9 mouse cellular contexts compared by ENCODE assay signal in genomic region chr2:151631406-151632158, GRCm38 (mm10). TPM values are rescaled to one million over a fixed set of nuclear protein-coding genes. Genes with fewer than 3 reads are reported as not detected.
DNase-seq lines count a peak whose midpoint lies in the region; ATAC-seq and TF ChIP-seq lines count a peak whose summit lies in the region.
"Had no signal": no experiment of that assay in that cellular context is flagged by ENCODE, and none has a peak within 500 bp of the region (broad histone marks: within the 10 kb centered on the region; RNA-seq: fewer than 3 reads in every experiment).

No protein-coding gene starts in this region.

- no peak for DNase-seq in gastrocnemius, adult 2 months
- DNase-seq in gastrocnemius, postnatal 4 days (ENCODE audit: low spot score in 2 of 2), result no peak
- no peak for DNase-seq in thymus, adult 2 months
- DNase-seq in thymus, postnatal 10 days (ENCODE audit: low spot score in 2 of 2), result no peak
- no peak for DNase-seq in limb, embryonic 14.5 days (ENCODE audit: low spot score)
- DNase-seq in thymus, postnatal 14 days, result no peak

- no peak for ATAC-seq in limb, embryonic 14.5 days (ENCODE audit: low FRiP score, low read depth)
- ATAC-seq in stomach, embryonic 15.5 days (ENCODE audit: insufficient read depth, low FRiP score, low read depth), result no peak
- ATAC-seq in erythroid progenitor cell, adult 5-6 weeks (replicated peaks; ENCODE audit: low FRiP score, poor library complexity, severe bottlenecking), result no peak

- WGBS in thymus, adult 2 months, result 11% methylated on average over 22 of the region's 22 CpGs
- WGBS in limb, embryonic 14.5 days, result 3% methylated on average over 22 of the region's 22 CpGs
- WGBS in stomach, embryonic 15.5 days, result 5% methylated on average over 22 of the region's 22 CpGs

- peak overlapping the region; percentile 95 for H3K4me3 ChIP-seq in gastrocnemius, adult 2 months
- peak overlapping the region; percentile 14 for H3K4me3 ChIP-seq in thymus, adult 2 months (ENCODE audit: control insufficient read depth, insufficient read depth, low read length)
- H3K4me3 ChIP-seq in limb, embryonic 14.5 days (replicated peaks; ENCODE audit: low read length), result peak overlapping the region; percentile 63
- H3K4me3 ChIP-seq in stomach, embryonic 15.5 days (replicated peaks), result peak overlapping the region; percentile 64
- H3K4me3 ChIP-seq: myocyte had no signal

- H3K9me3 ChIP-seq in limb, embryonic 14.5 days (ENCODE audit: control insufficient read depth, low read length), result no peaks in the 10 kb centered on the region
- no peaks in the 10 kb centered on the region for H3K9me3 ChIP-seq in stomach, embryonic 15.5 days

- no peak for TF ChIP-seq CTCF in gastrocnemius, adult 2 months (IDR thresholded peaks at IDR 0.05)
- no peak for TF ChIP-seq CTCF in thymus, adult 2 months (IDR thresholded peaks at IDR 0.05; ENCODE audit: borderline replicate concordance, control insufficient read depth, extremely low read depth, insufficient read depth, low read length, poor library complexity)

- H3K9ac ChIP-seq in limb, embryonic 14.5 days (ENCODE audit: low read depth, low read length, severe bottlenecking), result peak overlapping the region; percentile 68
- peak overlapping the region; percentile 61 for H3K9ac ChIP-seq in stomach, embryonic 15.5 days

- no peaks in the 10 kb centered on the region; the same call in 1 of the 2 replicates for H3K4me1 ChIP-seq in thymus, adult 2 months (replicated peaks; ENCODE audit: control insufficient read depth, insufficient read depth, low read length)
- peaks cover 3% of the 10 kb centered on the region; the same call in 1 of the 2 replicates for H3K4me1 ChIP-seq in limb, embryonic 14.5 days (ENCODE audit: control insufficient read depth, insufficient read depth, low read length)
- peaks cover 8% of the 10 kb centered on the region; the same call in 1 of the 2 replicates for H3K4me1 ChIP-seq in stomach, embryonic 15.5 days

- H3K27ac ChIP-seq in gastrocnemius, adult 2 months, result peak overlapping the region; percentile 91
- H3K27ac ChIP-seq in thymus, adult 2 months (ENCODE audit: control insufficient read depth, insufficient read depth, low read length), result no peak overlapping the region
- no peak overlapping the region for H3K27ac ChIP-seq in limb, embryonic 14.5 days (replicated peaks; ENCODE audit: low read depth, low read length)
- H3K27ac ChIP-seq in stomach, embryonic 15.5 days, result no peak overlapping the region

- intact Hi-C loops in gastrocnemius, adult 2 months (cut with DNase I), result loop anchor here (5.0 kb wide), 1 partner anchor 54 kb away; no protein-coding TSS in a partner anchor

- peak overlapping the region; percentile 97 for H3K4me2 ChIP-seq in limb, embryonic 14.5 days (replicated peaks; ENCODE audit: low read depth, low read length, severe bottlenecking)
- peak overlapping the region; percentile 99 for H3K4me2 ChIP-seq in stomach, embryonic 15.5 days

- TF ChIP-seq POLR2A in thymus, adult 2 months (IDR thresholded peaks at IDR 0.05; ENCODE audit: control insufficient read depth, extremely low read depth, insufficient read depth, low read length, poor library complexity), result no peak
- no peak for TF ChIP-seq POLR2A in limb, embryonic 14.5 days (IDR thresholded peaks at IDR 0.05; ENCODE audit: borderline replicate concordance, extremely low read depth, insufficient read depth, insufficient read length)

- no peaks in the 10 kb centered on the region for H3K36me3 ChIP-seq in thymus, adult 2 months (ENCODE audit: control insufficient read depth, insufficient read depth, low read length)
- H3K36me3 ChIP-seq in limb, embryonic 14.5 days (ENCODE audit: control insufficient read depth, insufficient read depth, low read length), result no peaks in the 10 kb centered on the region
- no peaks in the 10 kb centered on the region for H3K36me3 ChIP-seq in stomach, embryonic 15.5 days

- peaks cover 5% of the 10 kb centered on the region; the same call in 1 of the 2 replicates for H3K27me3 ChIP-seq in thymus, adult 2 months (ENCODE audit: control insufficient read depth, insufficient read depth, low read length)
- H3K27me3 ChIP-seq in limb, embryonic 14.5 days (ENCODE audit: control insufficient read depth, insufficient read depth, low read length), result peaks cover 23% of the 10 kb centered on the region; the same call in 1 of the 2 replicates
- peaks cover 6% of the 10 kb centered on the region; the same call in 1 of the 2 replicates for H3K27me3 ChIP-seq in stomach, embryonic 15.5 days (replicated peaks)

RNA-seq across cellular contexts. Expression of gene Snph, which starts 0.8 kb away (rescaled TPM):
- 10 to 100 TPM; 31.7 to 35.9 TPM for total RNA-seq in gastrocnemius, adult 2 months (2021)
- 1 to 10 TPM; 3.2 to 3.7 TPM for total RNA-seq in gastrocnemius, postnatal 4 days (2021)
- 0.23 and 0.27 TPM in 2 replicates for polyA plus RNA-seq in thymus, adult 2 months (2012; rRNA removed)
- 1.5 and 1.6 TPM in 2 replicates for polyA plus RNA-seq in limb, embryonic 14.5 days (2012; rRNA removed)
- polyA plus RNA-seq in limb, embryonic 14.5 days (2014; fragmentation: Nextera tagmentation; extraction: Ambion mirVana), result 0.41 and 0.62 TPM in 2 replicates
- 1.2 and 1.7 TPM in 2 replicates for polyA plus RNA-seq in stomach, embryonic 15.5 days (2015; fragmentation: Nextera tagmentation; extraction: Ambion mirVana)
- not detected in 2 replicates for total RNA-seq in erythroid progenitor cell, adult 5-6 weeks (2015; ENCODE audit: low replicate concordance)
- not detected in 2 replicates for total RNA-seq in erythroid progenitor cell, adult 5-6 weeks (2017; ENCODE audit: low replicate concordance)
- polyA plus RNA-seq: myocyte had no signal

RNA-seq across cellular contexts. Expression of gene Rad21l, which starts 36.8 kb away (rescaled TPM):
- total RNA-seq in gastrocnemius, adult 2 months (2021), result not detected
- not detected for total RNA-seq in gastrocnemius, postnatal 4 days (2021)
- polyA plus RNA-seq in thymus, adult 2 months (2012; rRNA removed), result not detected in 2 replicates
- polyA plus RNA-seq in limb, embryonic 14.5 days (2012; rRNA removed), result not detected in 2 replicates
- not detected in 2 replicates for polyA plus RNA-seq in limb, embryonic 14.5 days (2014; fragmentation: Nextera tagmentation; extraction: Ambion mirVana)
- polyA plus RNA-seq in stomach, embryonic 15.5 days (2015; fragmentation: Nextera tagmentation; extraction: Ambion mirVana), result not detected in 2 replicates
- not detected in 2 replicates for total RNA-seq in erythroid progenitor cell, adult 5-6 weeks (2015; ENCODE audit: low replicate concordance)
- total RNA-seq in erythroid progenitor cell, adult 5-6 weeks (2017; ENCODE audit: low replicate concordance), result not detected in 2 replicates
- polyA plus RNA-seq: myocyte had no signal

RNA-seq across cellular contexts. Expression of gene Sdcbp2, which starts 59.2 kb away (rescaled TPM):
- under 1 TPM; 0.56 to 0.75 TPM for total RNA-seq in gastrocnemius, adult 2 months (2021)
- 1 to 10 TPM; 1.5 to 1.8 TPM for total RNA-seq in gastrocnemius, postnatal 4 days (2021)
- polyA plus RNA-seq in thymus, adult 2 months (2012; rRNA removed), result 3.5 and 4.6 TPM in 2 replicates
- polyA plus RNA-seq in limb, embryonic 14.5 days (2012; rRNA removed), result 1.6 and 1.7 TPM in 2 replicates
- 2.0 and 2.4 TPM in 2 replicates for polyA plus RNA-seq in limb, embryonic 14.5 days (2014; fragmentation: Nextera tagmentation; extraction: Ambion mirVana)
- polyA plus RNA-seq in stomach, embryonic 15.5 days (2015; fragmentation: Nextera tagmentation; extraction: Ambion mirVana), result 19.2 and 19.3 TPM in 2 replicates
- total RNA-seq in erythroid progenitor cell, adult 5-6 weeks (2015; ENCODE audit: low replicate concordance), result not detected in 2 replicates
- total RNA-seq in erythroid progenitor cell, adult 5-6 weeks (2017; ENCODE audit: low replicate concordance), result not detected in 2 replicates

Comparison
In these comparisons a context has a peak if more than half of its experiments do, and no peak if none do; other contexts are left out.
1. RNA of gene Snph, which starts 0.8 kb away (total RNA-seq): 31.7 to 35.9 TPM in gastrocnemius, adult 2 months; 3.2 to 3.7 TPM in gastrocnemius, postnatal 4 days and not detected in erythroid progenitor cell, adult 5-6 weeks; every median in the first group is over 4 times any median in the second.
2. H3K4me3 ChIP-seq: peak in every context shown above with its lines; median percentile 95 in gastrocnemius, adult 2 months; 64 in stomach, embryonic 15.5 days; 63 in limb, embryonic 14.5 days; 14 in thymus, adult 2 months.